Mouse (Mus musculus): ENCODE results near the gene Lrrc32.

GRCm38 (mm10) chr7:98491451-98492200, 2.5 kb downstream of the Lrrc32 start:
- TF ChIP-seq CTCF (IDR thresholded peaks at IDR 0.05; ENCODE audit: control insufficient read depth, insufficient read depth, insufficient read length) = no peak
- TF ChIP-seq MYOG (IDR thresholded peaks at IDR 0.05; ENCODE audit: control insufficient read depth, extremely low read depth, insufficient read length) = no peak
- no peak for TF ChIP-seq MAX (IDR thresholded peaks at IDR 0.05)
- no peak for TF ChIP-seq USF1 (IDR thresholded peaks at IDR 0.05; ENCODE audit: low read depth)
- no peak for TF ChIP-seq MYOD1 (IDR thresholded peaks at IDR 0.05; ENCODE audit: control insufficient read depth, insufficient read length, low read depth)
- TF ChIP-seq CEBPB (IDR thresholded peaks at IDR 0.05; ENCODE audit: low read depth) = no peak

Data from C2C12 (cell line).